Mouse (Mus musculus): Measurements from ENCODE around the gene Adrm1. TPM values are rescaled to one million over a fixed set of nuclear protein-coding genes. Genes with fewer than 3 reads are reported as not detected.

Adrm1 gene
- total and polyA plus RNA-seq, 3 experiments = 116 to 148 (median 127) TPM

- peaks cover 51% of the 10 kb centered on the region for H3K27me3 ChIP-seq (replicated peaks)
- no peaks in the 10 kb centered on the region for H3K36me3 ChIP-seq (replicated peaks in 1 of 2; ENCODE audit: control insufficient read depth in 1 of 2, insufficient read depth in 1 of 2, low read length in 1 of 2)
- H3K9me3 ChIP-seq (replicated peaks; ENCODE audit: low read length) = peaks cover 4% of the 10 kb centered on the region
- dilution Hi-C loops (cut with MboI; ENCODE audit: extremely low pct_ligation_motif_present, extremely low pct_unique_long_range_greater_than_20kb, low sequenced_read_pairs) (no loop called here), in situ Hi-C loops (cut with MboI; ENCODE audit: low pct_ligation_motif_present, low pct_unique_long_range_greater_than_20kb, low sequenced_read_pairs) (no loop called here)
- peaks cover 0 to 3% of the 10 kb centered on the region in 2 experiments; a peak in 2 of 4 replicates for H3K4me1 ChIP-seq (ENCODE audit: control insufficient read depth in 1 of 2, insufficient read depth in 2 of 2)
- no peak overlapping the region for H3K9ac ChIP-seq (ENCODE audit: insufficient read depth, low read depth)
- no peak for DNase-seq (ENCODE audit: extremely low read depth)
- H3K27ac ChIP-seq (ENCODE audit: insufficient read depth, low read depth) = no peak overlapping the region
- no peak overlapping the region for H3K4me3 ChIP-seq (replicated peaks in 1 of 3; ENCODE audit: low read depth in 2 of 3, low read length in 2 of 3, poor library complexity in 1 of 3)
- H3K79me2 ChIP-seq (replicated peaks; ENCODE audit: control insufficient read depth, extremely low read depth, insufficient read depth, poor library complexity, severe bottlenecking) = no peaks in the 10 kb centered on the region
- no peak overlapping the region for H3K4me2 ChIP-seq (ENCODE audit: insufficient read depth, low read depth, poor library complexity, severe bottlenecking)
- TF ChIP-seq MXI1 (IDR thresholded peaks at IDR 0.05; ENCODE audit: low read depth, low read length) (no peak), USF1 (IDR thresholded peaks at IDR 0.05; ENCODE audit: low read depth, low read length) (no peak), E2F4 (IDR thresholded peaks at IDR 0.05; ENCODE audit: insufficient replicate concordance, low read depth, low read length) (no peak), CHD2 (IDR thresholded peaks at IDR 0.05; ENCODE audit: low read length) (no peak), IRF4 (IDR thresholded peaks at IDR 0.05; ENCODE audit: low read depth, low read length) (no peak), RCOR1 (conservative IDR thresholded peaks at IDR 0.05; ENCODE audit: low read depth, low read length) (no peak), NRF1 (IDR thresholded peaks at IDR 0.05; ENCODE audit: low read depth, low read length) (no peak), MYC (IDR thresholded peaks at IDR 0.05; ENCODE audit: low read depth, low read length) (no peak), SMC3 (IDR thresholded peaks at IDR 0.05; ENCODE audit: low read depth, low read length) (no peak), EP300 (IDR thresholded peaks at IDR 0.05; ENCODE audit: low read length) (no peak), TBP (conservative IDR thresholded peaks at IDR 0.05; ENCODE audit: low read depth, low read length) (no peak), UBTF (IDR thresholded peaks at IDR 0.05; ENCODE audit: low read depth, low read length) (no peak), PAX5 (IDR thresholded peaks at IDR 0.05; ENCODE audit: low read length) (no peak), ZNF384 (IDR thresholded peaks at IDR 0.05; ENCODE audit: low read depth, low read length) (no peak), MAZ (IDR thresholded peaks at IDR 0.05; ENCODE audit: low read depth, low read length) (no peak)
Measured at GRCm38 (mm10) chr2:180215011-180215461, 43.8 kb downstream of the Adrm1 start.

- Histone ChIP-seq H3K4me3 (replicated peaks in 1 of 3; ENCODE audit: low read depth in 2 of 3, low read length in 2 of 3, poor library complexity in 1 of 3) (no peak overlapping the region), H3K4me2 (ENCODE audit: insufficient read depth, low read depth, poor library complexity, severe bottlenecking) (no peak overlapping the region), H3K9ac (ENCODE audit: insufficient read depth, low read depth) (no peak overlapping the region), H3K9me3 (replicated peaks; ENCODE audit: low read length) (peaks cover 4% of the 10 kb centered on the region), H3K4me1 (ENCODE audit: control insufficient read depth in 1 of 2, insufficient read depth in 2 of 2) (peaks cover 0 to 3% of the 10 kb centered on the region in 2 experiments; a peak in 2 of 4 replicates), H3K27ac (ENCODE audit: insufficient read depth, low read depth) (no peak overlapping the region), H3K79me2 (replicated peaks; ENCODE audit: control insufficient read depth, extremely low read depth, insufficient read depth, poor library complexity, severe bottlenecking) (no peaks in the 10 kb centered on the region), H3K36me3 (replicated peaks in 1 of 2; ENCODE audit: control insufficient read depth in 1 of 2, insufficient read depth in 1 of 2, low read length in 1 of 2) (no peaks in the 10 kb centered on the region), H3K27me3 (replicated peaks) (peaks cover 59% of the 10 kb centered on the region)
- dilution Hi-C loops (cut with MboI; ENCODE audit: extremely low pct_ligation_motif_present, extremely low pct_unique_long_range_greater_than_20kb, low sequenced_read_pairs) = no loop called here
- DNase-seq (ENCODE audit: extremely low read depth) = no peak
- in situ Hi-C loops (cut with MboI; ENCODE audit: low pct_ligation_motif_present, low pct_unique_long_range_greater_than_20kb, low sequenced_read_pairs) = no loop called here
- TF ChIP-seq POLR2A (IDR thresholded peaks at IDR 0.05; ENCODE audit: low read depth, low read length) (no peak), SIN3A (IDR thresholded peaks at IDR 0.05; ENCODE audit: low read length) (no peak), MAFK (IDR thresholded peaks at IDR 0.05; ENCODE audit: insufficient replicate concordance, low read length) (no peak), IRF4 (IDR thresholded peaks at IDR 0.05; ENCODE audit: low read depth, low read length) (no peak), USF1 (IDR thresholded peaks at IDR 0.05; ENCODE audit: low read depth, low read length) (no peak), ZC3H11A (IDR thresholded peaks at IDR 0.05; ENCODE audit: low read depth, low read length) (no peak), NELFE (IDR thresholded peaks at IDR 0.05; ENCODE audit: low read depth, low read length) (no peak), UBTF (IDR thresholded peaks at IDR 0.05; ENCODE audit: low read depth, low read length) (no peak), MAZ (IDR thresholded peaks at IDR 0.05; ENCODE audit: low read depth, low read length) (no peak), ZKSCAN1 (IDR thresholded peaks at IDR 0.05; ENCODE audit: borderline replicate concordance, low read depth, low read length) (no peak), ETS1 (conservative IDR thresholded peaks at IDR 0.05; ENCODE audit: low read depth, low read length) (no peak), EP300 (IDR thresholded peaks at IDR 0.05; ENCODE audit: low read length) (no peak), BHLHE40 (IDR thresholded peaks at IDR 0.05; ENCODE audit: low read depth, low read length) (no peak), MXI1 (IDR thresholded peaks at IDR 0.05; ENCODE audit: low read depth, low read length) (no peak), RCOR1 (conservative IDR thresholded peaks at IDR 0.05; ENCODE audit: low read depth, low read length) (no peak), TCF12 (IDR thresholded peaks at IDR 0.05; ENCODE audit: low read depth, low read length) (no peak), ZNF384 (IDR thresholded peaks at IDR 0.05; ENCODE audit: low read depth, low read length) (no peak), TBP (conservative IDR thresholded peaks at IDR 0.05; ENCODE audit: low read depth, low read length) (no peak), ZMIZ1 (IDR thresholded peaks at IDR 0.05; ENCODE audit: low read depth, low read length) (no peak)
Measured at GRCm38 (mm10) chr2:180215951-180216350, 44.7 kb downstream of the Adrm1 start.
